Mouse (Mus musculus): ENCODE data around the gene Chmp5. TPM values are rescaled to one million over a fixed set of nuclear protein-coding genes. Genes with fewer than 3 reads are reported as not detected.
A peak's percentile ranks its signal among the peaks of the same experiment; 100 is the strongest.

Chmp5 gene
- polyA plus RNA-seq (2015; fragmentation: Nextera tagmentation; extraction: Ambion mirVana) = 150 and 157 TPM in 2 replicates

- Histone ChIP-seq H3K27ac (replicated peaks) (peak within 1 kb of the TSS; percentile 88), H3K4me2 (peak within 1 kb of the TSS; percentile 88), H3K9me3 (no peaks in the 10 kb centered on the region), H3K9ac (peak within 1 kb of the TSS; percentile 81), H3K4me1 (replicated peaks) (peaks cover 31% of the 10 kb centered on the region), H3K4me3 (peak within 1 kb of the TSS; percentile 87), H3K27me3 (no peaks in the 10 kb centered on the region), H3K36me3 (peaks cover 26% of the 10 kb centered on the region)
- under 1% methylated on average over 31 of the region's 50 CpGs for WGBS
- ATAC-seq (ENCODE audit: low FRiP score, low read depth) = peak; percentile 99
Measured at GRCm38 (mm10) chr4:40948160-40948708, at the start of gene Chmp5, which contains the start of gene Bag1. Gene Chmp5, plus strand, starts transcription at chr4:40948407. Gene Bag1, minus strand, starts transcription at chr4:40948294.

- no peak for ATAC-seq (ENCODE audit: low FRiP score, low read depth)
- H3K9me3 ChIP-seq = no peaks in the 10 kb centered on the region
- 88% methylated on average over 6 of the region's 6 CpGs for WGBS
Measured at GRCm38 (mm10) chr4:40898476-40899044, 49.6 kb upstream of the Chmp5 start.

GRCm38 (mm10) chr4:40899264-40899663, 48.9 kb upstream of the Chmp5 start:
- H3K27me3 ChIP-seq = no peaks in the 10 kb centered on the region
- H3K9me3 ChIP-seq = no peaks in the 10 kb centered on the region
- H3K27ac ChIP-seq (replicated peaks) = no peak overlapping the region
- H3K4me1 ChIP-seq (replicated peaks) = no peaks in the 10 kb centered on the region
- no peak overlapping the region for H3K9ac ChIP-seq
- H3K4me2 ChIP-seq = no peak overlapping the region
- H3K36me3 ChIP-seq = no peaks in the 10 kb centered on the region
- 82% methylated on average over 2 of the region's 2 CpGs for WGBS
- no peak for ATAC-seq (ENCODE audit: low FRiP score, low read depth)
- H3K4me3 ChIP-seq = no peak overlapping the region

More at GRCm38 (mm10) chr4:40898476-40899044, 49.6 kb upstream of the Chmp5 start:
- Histone ChIP-seq H3K4me2 (no peak overlapping the region), H3K27ac (replicated peaks) (no peak overlapping the region), H3K27me3 (no peaks in the 10 kb centered on the region), H3K4me1 (replicated peaks) (no peaks in the 10 kb centered on the region), H3K4me3 (no peak overlapping the region), H3K9ac (no peak overlapping the region), H3K36me3 (no peaks in the 10 kb centered on the region)

- Histone ChIP-seq H3K27me3 (no peaks in the 10 kb centered on the region), H3K4me2 (no peak overlapping the region), H3K4me3 (no peak overlapping the region), H3K27ac (replicated peaks) (no peak overlapping the region), H3K36me3 (no peaks in the 10 kb centered on the region), H3K9ac (no peak overlapping the region), H3K9me3 (no peaks in the 10 kb centered on the region), H3K4me1 (replicated peaks) (no peaks in the 10 kb centered on the region)
- no peak for ATAC-seq (ENCODE audit: low FRiP score, low read depth)
- WGBS = 96% methylated on average over 3 of the region's 3 CpGs
Measured at GRCm38 (mm10) chr4:40900071-40900470, 48.1 kb upstream of the Chmp5 start.

GRCm38 (mm10) chr4:40900612-40901011, 47.6 kb upstream of the Chmp5 start:
- Histone ChIP-seq H3K4me1 (replicated peaks) (no peaks in the 10 kb centered on the region), H3K27ac (replicated peaks) (no peak overlapping the region), H3K4me3 (no peak overlapping the region), H3K9ac (no peak overlapping the region), H3K9me3 (no peaks in the 10 kb centered on the region), H3K36me3 (no peaks in the 10 kb centered on the region), H3K27me3 (no peaks in the 10 kb centered on the region), H3K4me2 (no peak overlapping the region)
- 96% methylated on average over 4 of the region's 4 CpGs for whole genome bisulfite sequencing
- no peak for ATAC-seq (ENCODE audit: low FRiP score, low read depth)

GRCm38 (mm10) chr4:40906298-40906697, 41.9 kb upstream of the Chmp5 start:
- Histone ChIP-seq H3K27me3 (no peaks in the 10 kb centered on the region), H3K36me3 (no peaks in the 10 kb centered on the region), H3K4me2 (no peak overlapping the region), H3K4me1 (replicated peaks) (peaks cover 5% of the 10 kb centered on the region), H3K9me3 (no peaks in the 10 kb centered on the region), H3K27ac (replicated peaks) (no peak overlapping the region), H3K4me3 (no peak overlapping the region), H3K9ac (no peak overlapping the region)
- no peak for ATAC-seq (ENCODE audit: low FRiP score, low read depth)
- 58% methylated on average over 1 of the region's 1 CpGs for WGBS

- H3K4me3 ChIP-seq = no peak overlapping the region
- H3K36me3 ChIP-seq = no peaks in the 10 kb centered on the region
- peak overlapping the region; percentile 24; the same call in 1 of the 2 replicates for H3K4me2 ChIP-seq
- ATAC-seq (ENCODE audit: low FRiP score, low read depth) = no peak
- WGBS = 47% methylated on average over 20 of the region's 20 CpGs
- no peak overlapping the region for H3K9ac ChIP-seq
- peaks cover 5% of the 10 kb centered on the region for H3K4me1 ChIP-seq (replicated peaks)
- H3K27me3 ChIP-seq = no peaks in the 10 kb centered on the region
- no peak overlapping the region for H3K27ac ChIP-seq (replicated peaks)
- no peaks in the 10 kb centered on the region for H3K9me3 ChIP-seq
Measured at GRCm38 (mm10) chr4:40908261-40908969, 39.8 kb upstream of the Chmp5 start.

GRCm38 (mm10) chr4:40914287-40914867, 33.8 kb upstream of the Chmp5 start:
- H3K36me3 ChIP-seq = no peaks in the 10 kb centered on the region
- no peak overlapping the region for H3K4me2 ChIP-seq
- H3K9ac ChIP-seq = no peak overlapping the region
- H3K4me1 ChIP-seq (replicated peaks) = no peaks in the 10 kb centered on the region
- no peaks in the 10 kb centered on the region for H3K9me3 ChIP-seq
- no peaks in the 10 kb centered on the region for H3K27me3 ChIP-seq
- no peak overlapping the region for H3K27ac ChIP-seq (replicated peaks)
- no peak for ATAC-seq (ENCODE audit: low FRiP score, low read depth)
- no peak overlapping the region for H3K4me3 ChIP-seq

GRCm38 (mm10) chr4:40915947-40916346, 32.3 kb upstream of the Chmp5 start:
- Histone ChIP-seq H3K9me3 (no peaks in the 10 kb centered on the region), H3K27ac (replicated peaks) (no peak overlapping the region), H3K36me3 (no peaks in the 10 kb centered on the region), H3K4me3 (no peak overlapping the region), H3K9ac (no peak overlapping the region), H3K4me1 (replicated peaks) (no peaks in the 10 kb centered on the region), H3K4me2 (no peak overlapping the region), H3K27me3 (no peaks in the 10 kb centered on the region)
- WGBS = 75% methylated on average over 5 of the region's 5 CpGs
- ATAC-seq (ENCODE audit: low FRiP score, low read depth) = no peak

- Histone ChIP-seq H3K4me3 (no peak overlapping the region), H3K9me3 (no peaks in the 10 kb centered on the region), H3K27me3 (no peaks in the 10 kb centered on the region), H3K27ac (replicated peaks) (no peak overlapping the region), H3K9ac (no peak overlapping the region), H3K4me2 (no peak overlapping the region), H3K4me1 (replicated peaks) (no peaks in the 10 kb centered on the region), H3K36me3 (no peaks in the 10 kb centered on the region)
- 94% methylated on average over 7 of the region's 7 CpGs for WGBS
- ATAC-seq (ENCODE audit: low FRiP score, low read depth) = no peak
Measured at GRCm38 (mm10) chr4:40916592-40917155, 31.5 kb upstream of the Chmp5 start.

- no peak within 1 kb of the TSS for H3K27ac ChIP-seq (replicated peaks)
- no peaks in the 10 kb centered on the region for H3K9me3 ChIP-seq
- no peak for ATAC-seq (ENCODE audit: low FRiP score, low read depth)
- no peak within 1 kb of the TSS for H3K9ac ChIP-seq
- no peaks in the 10 kb centered on the region for H3K36me3 ChIP-seq
- no peak within 1 kb of the TSS for H3K4me2 ChIP-seq
- no peaks in the 10 kb centered on the region for H3K27me3 ChIP-seq
- H3K4me1 ChIP-seq (replicated peaks) = no peaks in the 10 kb centered on the region
- 68% methylated on average over 3 of the region's 3 CpGs for WGBS
- H3K4me3 ChIP-seq = no peak within 1 kb of the TSS
Measured at GRCm38 (mm10) chr4:40919785-40920184, 28.4 kb upstream of the Chmp5 start, which contains the start of gene Spink4. Gene Spink4, plus strand, starts transcription at chr4:40920052.

GRCm38 (mm10) chr4:40920576-40920975, 27.6 kb upstream of the Chmp5 start:
- WGBS = 77% methylated on average over 2 of the region's 2 CpGs
- no peaks in the 10 kb centered on the region for H3K4me1 ChIP-seq (replicated peaks)
- no peak overlapping the region for H3K9ac ChIP-seq
- no peak for ATAC-seq (ENCODE audit: low FRiP score, low read depth)
- H3K36me3 ChIP-seq = no peaks in the 10 kb centered on the region
- H3K27me3 ChIP-seq = no peaks in the 10 kb centered on the region
- H3K4me3 ChIP-seq = no peak overlapping the region
- H3K9me3 ChIP-seq = no peaks in the 10 kb centered on the region
- no peak overlapping the region for H3K4me2 ChIP-seq
- H3K27ac ChIP-seq (replicated peaks) = no peak overlapping the region

Data from hindbrain, embryonic 15.5 days (tissue).